Mouse (Mus musculus): ENCODE measurements around the gene Cdh24. TPM values are rescaled to one million over a fixed set of nuclear protein-coding genes. Genes with fewer than 3 reads are reported as not detected.

The Cdh24 gene
- total RNA-seq, 2 experiments from 2014 or later: 2.1 to 14.1 TPM

GRCm38 (mm10) chr14:54610648-54611047 is 30.5 kb downstream of the Cdh24 start:
- ATAC-seq (replicated peaks; ENCODE audit: low FRiP score, poor library complexity, severe bottlenecking): no peak

- ATAC-seq (replicated peaks; ENCODE audit: low FRiP score, poor library complexity, severe bottlenecking): no peak
These were observed 31.2 kb downstream of the Cdh24 start for GRCm38 (mm10) chr14:54609962-54610361.

GRCm38 (mm10) chr14:54609245-54609644 is 31.9 kb downstream of the Cdh24 start:
- no peak for ATAC-seq (replicated peaks; ENCODE audit: low FRiP score, poor library complexity, severe bottlenecking)

- ATAC-seq (replicated peaks; ENCODE audit: low FRiP score, poor library complexity, severe bottlenecking): no peak
These were observed 33.9 kb downstream of the Cdh24 start for GRCm38 (mm10) chr14:54607226-54607625.

- peak; percentile 66 for ATAC-seq (replicated peaks; ENCODE audit: low FRiP score, poor library complexity, severe bottlenecking)
These were observed 35.3 kb downstream of the Cdh24 start, which contains the start of gene 4931414P19Rik for GRCm38 (mm10) chr14:54605752-54606321. Gene 4931414P19Rik, minus strand, starts transcription at chr14:54605993.

- no peak for ATAC-seq (replicated peaks; ENCODE audit: low FRiP score, poor library complexity, severe bottlenecking)
These were observed 37.5 kb downstream of the Cdh24 start for GRCm38 (mm10) chr14:54603686-54604085.

- ATAC-seq (replicated peaks; ENCODE audit: low FRiP score, poor library complexity, severe bottlenecking): peak; percentile 97
These were observed 38.0 kb downstream of the Cdh24 start for GRCm38 (mm10) chr14:54603038-54603654.

- peak; percentile 10; the same call in 1 of the 2 replicates for ATAC-seq (replicated peaks; ENCODE audit: low FRiP score, poor library complexity, severe bottlenecking)
These were observed 38.6 kb downstream of the Cdh24 start for GRCm38 (mm10) chr14:54602613-54603012.

- ATAC-seq (replicated peaks; ENCODE audit: low FRiP score, poor library complexity, severe bottlenecking): no peak
These were observed 39.6 kb downstream of the Cdh24 start for GRCm38 (mm10) chr14:54601601-54602000.

GRCm38 (mm10) chr14:54597084-54597483 is 44.1 kb downstream of the Cdh24 start:
- ATAC-seq (replicated peaks; ENCODE audit: low FRiP score, poor library complexity, severe bottlenecking): no peak

GRCm38 (mm10) chr14:54594631-54595414 is 46.3 kb downstream of the Cdh24 start:
- no peak for ATAC-seq (replicated peaks; ENCODE audit: low FRiP score, poor library complexity, severe bottlenecking)

GRCm38 (mm10) chr14:54594055-54594454 is 47.1 kb downstream of the Cdh24 start:
- ATAC-seq (replicated peaks; ENCODE audit: low FRiP score, poor library complexity, severe bottlenecking): no peak

- no peak for ATAC-seq (replicated peaks; ENCODE audit: low FRiP score, poor library complexity, severe bottlenecking)
These were observed 48.7 kb downstream of the Cdh24 start for GRCm38 (mm10) chr14:54592319-54592934.

GRCm38 (mm10) chr14:54591056-54591455 is 50.1 kb downstream of the Cdh24 start:
- no peak for ATAC-seq (replicated peaks; ENCODE audit: low FRiP score, poor library complexity, severe bottlenecking)

GRCm38 (mm10) chr14:54583681-54584338 is 57.4 kb downstream of the Cdh24 start:
- peak; percentile 76 for ATAC-seq (replicated peaks; ENCODE audit: low FRiP score, poor library complexity, severe bottlenecking)

- ATAC-seq (replicated peaks; ENCODE audit: low FRiP score, poor library complexity, severe bottlenecking): no peak
These were observed 58.6 kb downstream of the Cdh24 start for GRCm38 (mm10) chr14:54582536-54582935.

Measured in erythroid progenitor cell, adult 5-6 weeks (primary cell).